Mouse (Mus musculus): ENCODE data around the gene Large2. TPM values are rescaled to one million over a fixed set of nuclear protein-coding genes. Genes with fewer than 3 reads are reported as not detected.

The Large2 gene
- polyA plus RNA-seq, 1 experiment from 2014 or later: 8.3 TPM

DNA sequence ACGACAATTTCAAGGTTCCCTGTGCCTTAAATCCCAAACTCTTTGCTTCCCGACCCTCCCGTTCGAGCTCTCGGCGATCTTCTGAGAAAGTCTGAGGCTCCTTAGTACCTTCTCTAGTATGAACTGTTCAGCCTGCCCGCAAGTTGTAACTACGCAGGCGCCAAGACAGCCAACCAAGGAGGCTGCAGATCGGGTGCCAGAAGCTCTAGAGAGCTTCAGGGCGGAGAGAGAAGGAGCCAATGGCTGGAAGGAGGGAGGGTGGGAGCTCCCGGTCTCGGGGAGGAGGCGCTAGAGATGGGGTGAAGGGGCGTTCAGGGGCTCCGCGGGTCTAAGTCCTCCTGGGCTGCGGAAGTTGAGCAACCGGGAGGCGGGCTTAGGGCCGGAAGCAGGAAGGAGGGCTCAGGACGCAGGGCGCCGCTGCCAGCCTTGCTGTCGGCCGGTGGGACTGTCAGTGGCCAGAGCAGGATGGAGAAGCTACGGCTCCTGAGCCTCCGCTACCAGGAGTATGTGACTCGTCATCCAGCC lies 492 bp upstream of the Large2 start:
- H3K4me2 ChIP-seq (replicated peaks; ENCODE audit: low read depth): peak overlapping the region; percentile 89
- TF ChIP-seq CTCF (IDR thresholded peaks at IDR 0.05; ENCODE audit: low read depth): peak; percentile 33
- peaks cover 30% of the 10 kb centered on the region for H3K36me3 ChIP-seq (ENCODE audit: control insufficient read depth, insufficient read depth)
- H3K9ac ChIP-seq (ENCODE audit: low read depth, low read length): peak overlapping the region; percentile 58
- under 1% methylated on average over 29 of the region's 29 CpGs for WGBS
- no peaks in the 10 kb centered on the region for H3K27me3 ChIP-seq (replicated peaks; ENCODE audit: control insufficient read depth, insufficient read depth, low read length)
- ATAC-seq: peak; percentile 95
- H3K27ac ChIP-seq (ENCODE audit: low read depth, low read length): peak overlapping the region; percentile 84
- peak overlapping the region; percentile 66 for H3K4me3 ChIP-seq (ENCODE audit: low read depth, low read length)
- no peaks in the 10 kb centered on the region for H3K9me3 ChIP-seq (ENCODE audit: control insufficient read depth)
- peaks cover 10% of the 10 kb centered on the region for H3K4me1 ChIP-seq (replicated peaks; ENCODE audit: control insufficient read depth, insufficient read depth, low read length)

DNA sequence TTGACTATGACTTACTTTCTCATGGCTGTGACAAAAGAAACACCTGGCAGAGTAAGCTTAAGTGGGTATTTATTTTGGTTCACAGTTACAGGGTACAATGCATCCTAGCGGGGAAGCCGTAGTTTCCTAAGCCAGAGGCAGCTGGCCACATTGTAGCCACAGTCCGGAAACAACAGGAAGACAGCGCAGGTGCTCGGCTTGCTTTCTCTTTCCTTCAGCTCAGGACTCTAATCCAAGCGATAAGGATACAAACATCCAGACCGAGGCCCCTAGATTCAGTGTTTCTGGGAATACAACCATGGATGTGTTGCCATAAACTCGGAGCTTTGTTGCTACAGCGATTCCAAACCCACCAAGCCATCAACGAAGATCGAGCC lies 1.2 kb downstream of the Large2 start:
- no peak for TF ChIP-seq CTCF (IDR thresholded peaks at IDR 0.05; ENCODE audit: low read depth)
- H3K9me3 ChIP-seq (ENCODE audit: control insufficient read depth): no peaks in the 10 kb centered on the region
- no peak for ATAC-seq
- H3K4me2 ChIP-seq (replicated peaks; ENCODE audit: low read depth): peak overlapping the region; percentile 3; the same call in 1 of the 2 replicates
- H3K4me3 ChIP-seq (ENCODE audit: low read depth, low read length): no peak overlapping the region
- no peaks in the 10 kb centered on the region for H3K27me3 ChIP-seq (replicated peaks; ENCODE audit: control insufficient read depth, insufficient read depth, low read length)
- H3K36me3 ChIP-seq (ENCODE audit: control insufficient read depth, insufficient read depth): peaks cover 13% of the 10 kb centered on the region
- no peak overlapping the region for H3K9ac ChIP-seq (ENCODE audit: low read depth, low read length)
- H3K4me1 ChIP-seq (replicated peaks; ENCODE audit: control insufficient read depth, insufficient read depth, low read length): peaks cover 12% of the 10 kb centered on the region
- WGBS: 69% methylated on average over 11 of the region's 11 CpGs
- peak overlapping the region; percentile 51 for H3K27ac ChIP-seq (ENCODE audit: low read depth, low read length)

DNA sequence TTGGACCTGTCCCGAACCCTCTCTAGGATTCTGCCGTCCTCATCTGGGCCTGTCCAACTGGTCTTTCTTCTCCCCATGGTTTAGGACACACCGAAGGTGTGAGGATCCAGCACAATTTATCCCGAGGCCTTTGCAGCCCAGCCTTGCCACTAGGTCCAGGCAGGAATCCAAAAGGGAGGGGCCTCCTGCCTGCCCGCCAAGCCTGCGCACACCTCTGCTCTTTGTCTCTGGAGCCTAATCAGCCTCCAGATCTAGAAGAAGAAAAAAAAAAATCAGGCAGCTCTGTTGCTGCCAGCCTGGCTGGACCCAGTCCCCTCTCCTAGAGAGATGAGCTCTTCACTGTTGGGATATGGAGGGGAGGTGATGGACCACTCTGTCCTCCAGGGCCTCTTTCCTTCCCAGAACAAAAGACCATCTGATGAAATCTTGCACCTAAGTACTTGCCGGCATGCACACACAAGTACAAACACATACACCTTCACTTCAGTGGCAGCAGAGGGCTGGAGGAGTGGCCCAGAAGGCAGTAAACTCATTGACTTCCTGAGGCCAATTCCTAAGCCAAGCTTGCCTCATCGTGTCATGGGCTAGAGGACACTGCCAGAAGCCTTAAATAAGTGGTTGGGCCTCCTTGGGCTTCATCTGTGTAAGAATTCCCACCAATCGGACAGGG lies 1.8 kb downstream of the Large2 start:
- Histone ChIP-seq H3K9me3 (ENCODE audit: control insufficient read depth) (no peaks in the 10 kb centered on the region), H3K4me2 (replicated peaks; ENCODE audit: low read depth) (peak overlapping the region; percentile 3; the same call in 1 of the 2 replicates), H3K4me1 (replicated peaks; ENCODE audit: control insufficient read depth, insufficient read depth, low read length) (peaks cover 12% of the 10 kb centered on the region), H3K27me3 (replicated peaks; ENCODE audit: control insufficient read depth, insufficient read depth, low read length) (no peaks in the 10 kb centered on the region), H3K4me3 (ENCODE audit: low read depth, low read length) (no peak overlapping the region), H3K9ac (ENCODE audit: low read depth, low read length) (no peak overlapping the region), H3K27ac (ENCODE audit: low read depth, low read length) (peak overlapping the region; percentile 62), H3K36me3 (ENCODE audit: control insufficient read depth, insufficient read depth) (peaks cover 8% of the 10 kb centered on the region)
- ATAC-seq: no peak
- no peak for TF ChIP-seq CTCF (IDR thresholded peaks at IDR 0.05; ENCODE audit: low read depth)
- WGBS: 33% methylated on average over 9 of the region's 9 CpGs

DNA sequence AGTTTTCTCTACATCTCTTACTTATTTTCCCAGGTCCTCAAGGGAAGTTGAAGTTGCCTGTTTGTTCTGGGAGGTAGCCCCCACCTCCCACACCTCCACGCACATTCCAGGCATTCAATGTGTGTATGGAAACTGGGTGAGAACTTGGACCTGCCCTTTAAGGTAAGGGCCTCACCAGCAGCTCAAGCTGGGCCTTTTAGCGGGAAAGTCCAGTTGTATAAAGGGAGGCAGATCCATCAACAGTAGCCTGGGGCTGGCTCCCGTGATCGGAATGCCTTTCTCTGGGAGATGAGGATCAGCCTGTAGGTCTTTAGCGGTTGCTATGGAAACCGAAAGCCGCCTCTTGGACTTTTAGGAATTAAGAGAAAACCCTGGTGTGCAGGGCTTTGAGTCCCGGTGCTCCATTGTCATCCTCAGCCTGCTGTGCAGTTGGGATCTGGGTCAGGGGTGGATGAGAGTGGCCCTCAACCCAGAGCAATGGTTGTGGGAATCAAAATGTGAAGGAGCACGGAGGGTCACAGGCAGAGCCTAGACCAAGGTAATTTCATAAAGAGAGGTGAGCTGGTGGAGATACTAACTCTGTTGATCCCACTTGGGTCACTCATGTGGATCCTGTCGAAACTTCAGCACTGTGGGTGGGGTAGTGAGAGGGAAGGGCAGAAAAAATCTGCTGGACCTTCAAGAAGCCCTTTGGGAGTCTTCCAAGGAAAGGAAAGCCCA lies 2.5 kb downstream of the Large2 start:
- Histone ChIP-seq H3K27me3 (replicated peaks; ENCODE audit: control insufficient read depth, insufficient read depth, low read length) (no peaks in the 10 kb centered on the region), H3K27ac (ENCODE audit: low read depth, low read length) (peak overlapping the region; percentile 62; the same call in 1 of the 2 replicates), H3K4me3 (ENCODE audit: low read depth, low read length) (no peak overlapping the region), H3K4me1 (replicated peaks; ENCODE audit: control insufficient read depth, insufficient read depth, low read length) (peaks cover 12% of the 10 kb centered on the region), H3K36me3 (ENCODE audit: control insufficient read depth, insufficient read depth) (peaks cover under 1% of the 10 kb centered on the region; the same call in 1 of the 2 replicates), H3K9me3 (ENCODE audit: control insufficient read depth) (no peaks in the 10 kb centered on the region), H3K4me2 (replicated peaks; ENCODE audit: low read depth) (peak overlapping the region; percentile 92), H3K9ac (ENCODE audit: low read depth, low read length) (no peak overlapping the region)
- no peak for TF ChIP-seq CTCF (IDR thresholded peaks at IDR 0.05; ENCODE audit: low read depth)
- WGBS: 40% methylated on average over 10 of the region's 10 CpGs
- ATAC-seq: no peak

DNA sequence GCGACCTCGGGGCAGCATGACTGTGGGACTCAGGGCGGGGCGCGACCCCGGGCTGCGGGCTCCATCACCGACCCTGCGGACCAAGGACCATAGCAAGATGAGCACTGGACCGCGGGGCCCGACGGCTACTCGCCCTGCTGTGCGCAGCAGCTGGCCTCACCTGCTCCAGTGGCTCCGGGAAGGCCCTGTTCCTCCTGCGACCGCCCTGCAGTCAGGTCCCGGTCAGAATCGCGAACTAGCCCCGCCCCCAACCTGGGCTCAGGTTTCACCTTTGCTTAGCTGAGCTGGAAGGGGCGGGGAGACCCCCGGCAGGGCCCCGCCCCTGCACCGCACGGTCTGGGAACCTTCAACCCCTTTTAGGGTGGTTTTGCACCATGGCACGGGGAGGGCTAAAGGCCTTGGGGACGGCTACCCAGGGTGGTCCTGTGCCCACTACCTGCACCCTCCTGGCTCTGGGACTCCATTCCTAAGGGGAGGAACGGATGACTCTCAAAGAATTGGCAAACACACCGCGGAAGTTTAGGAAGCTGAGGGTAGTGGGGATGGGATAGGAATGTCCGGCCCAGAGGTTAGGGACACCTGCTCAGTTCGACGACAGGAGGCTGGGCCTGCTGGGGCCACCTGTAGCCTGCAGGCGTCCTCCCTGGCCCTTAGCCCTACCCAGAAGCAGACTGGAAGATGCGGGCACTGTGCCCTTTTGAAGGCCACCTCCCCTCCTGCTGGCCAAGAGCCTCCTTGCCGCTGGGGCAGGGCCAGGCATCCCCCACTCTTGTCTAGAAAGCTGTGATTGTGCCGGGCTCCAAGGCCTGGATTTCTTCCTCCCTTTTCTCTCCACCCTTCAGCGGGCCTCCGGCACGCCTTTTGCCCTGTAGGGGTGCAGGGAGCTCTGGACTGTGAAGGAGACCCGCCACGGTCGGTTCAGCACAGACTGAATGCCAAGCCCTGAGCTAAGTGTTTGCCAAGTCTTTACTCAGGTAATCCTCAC lies 3.6 kb downstream of the Large2 start:
- no peaks in the 10 kb centered on the region for H3K9me3 ChIP-seq (ENCODE audit: control insufficient read depth)
- ATAC-seq: peak; percentile 29
- H3K4me3 ChIP-seq (ENCODE audit: low read depth, low read length): peak overlapping the region; percentile 54
- no peaks in the 10 kb centered on the region for H3K27me3 ChIP-seq (replicated peaks; ENCODE audit: control insufficient read depth, insufficient read depth, low read length)
- H3K36me3 ChIP-seq (ENCODE audit: control insufficient read depth, insufficient read depth): peaks cover 1% of the 10 kb centered on the region; the same call in 1 of the 2 replicates
- peak overlapping the region; percentile 92 for H3K4me2 ChIP-seq (replicated peaks; ENCODE audit: low read depth)
- TF ChIP-seq CTCF (IDR thresholded peaks at IDR 0.05; ENCODE audit: low read depth): peak; percentile 22; the same call in 1 of the 2 replicates
- peak overlapping the region; percentile 31 for H3K27ac ChIP-seq (ENCODE audit: low read depth, low read length)
- peaks cover 12% of the 10 kb centered on the region for H3K4me1 ChIP-seq (replicated peaks; ENCODE audit: control insufficient read depth, insufficient read depth, low read length)
- 4% methylated on average over 44 of the region's 45 CpGs for WGBS
- peak overlapping the region; percentile 52 for H3K9ac ChIP-seq (ENCODE audit: low read depth, low read length)

Data from intestine, postnatal 0 days (tissue).